Mouse (Mus musculus) liver, postnatal 0 days (tissue): ENCODE measurements around the gene Hoxb1.

Experiments used
- CTCF ChIP-seq: sonication (generic); IDR thresholded peaks from 2 replicates; pipeline ENCODE4 v1.5.1; 2016; ENCODE audit warnings: antibody characterized with exemption, low read depth
- EP300 ChIP-seq: IDR thresholded peaks from 2 replicates; pipeline ENCODE4 v1.6.1; 2016; ENCODE audit warnings: antibody characterized with exemption, low read depth, mild to moderate bottlenecking

DNA sequence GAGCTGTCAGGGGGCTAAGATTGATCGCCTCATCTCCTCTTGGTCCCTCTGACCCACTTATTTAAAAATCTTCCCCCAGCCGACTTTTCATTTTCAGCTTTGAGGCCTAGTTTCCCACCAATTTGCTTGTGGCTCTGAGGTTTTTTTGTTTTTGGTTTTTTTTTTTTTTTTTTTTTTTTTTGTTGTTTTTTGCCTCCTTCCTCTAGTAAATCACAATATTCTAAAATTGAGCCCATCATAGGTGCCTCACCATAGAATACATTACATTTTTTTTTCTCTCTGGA is 15.3 kb upstream of the Hoxb1 start, which contains the start of gene Hoxb2:
- TF ChIP-seq CTCF (no peak), EP300 (no peak)
